22 mouse cellular contexts compared by ENCODE assay signal in genomic region chr13:42056712-42057332, GRCm38 (mm10). TPM values are rescaled to one million over a fixed set of nuclear protein-coding genes. Genes with fewer than 3 reads are reported as not detected.
DNase-seq lines count a peak whose midpoint lies in the region; ATAC-seq and TF ChIP-seq lines count a peak whose summit lies in the region.
"Had no signal": no experiment of that assay in that cellular context is flagged by ENCODE, and none has a peak within 500 bp of the region (broad histone marks: within the 10 kb centered on the region; RNA-seq: fewer than 3 reads in every experiment).

No protein-coding gene starts in this region.

- H3K79me2 ChIP-seq in MEL (ENCODE audit: control insufficient read depth, insufficient read depth, low read length, poor library complexity) = peaks cover 3% of the 10 kb centered on the region; the same call in 1 of the 2 replicates

- no peak for TF ChIP-seq POLR2A in MEL (IDR thresholded peaks at IDR 0.05; ENCODE audit: control insufficient read depth in 1 of 2, insufficient read depth in 1 of 2, low read depth in 1 of 2, low read length in 2 of 2, poor library complexity in 1 of 2)

- TF ChIP-seq EP300 in MEL (IDR thresholded peaks at IDR 0.05; ENCODE audit: low read depth in 1 of 2, low read length in 2 of 2) = peak; percentile 47 to 62

- H3K9me3 ChIP-seq in hindbrain, postnatal 0 days (ENCODE audit: low read length) = no peaks in the 10 kb centered on the region
- H3K9me3 ChIP-seq in hindbrain, embryonic 13.5 days = no peaks in the 10 kb centered on the region
- no peaks in the 10 kb centered on the region for H3K9me3 ChIP-seq in megakaryocyte, embryonic 14.5 days
- H3K9me3 ChIP-seq in MEL (replicated peaks; ENCODE audit: insufficient read depth, low read length) = no peaks in the 10 kb centered on the region
- H3K9me3 ChIP-seq: embryonic facial prominence, embryonic 10.5 days; forebrain, embryonic 13.5 days; G1E; heart, embryonic 15.5 days; hindbrain, embryonic 10.5 days; hindbrain, embryonic 15.5 days had no signal

- peak; percentile 11; the same call in 1 of the 2 replicates for TF ChIP-seq CTCF in hindbrain, postnatal 0 days (IDR thresholded peaks at IDR 0.05; ENCODE audit: low read depth)
- peak in 1 of 3 experiments; percentile 49; a peak in 2 of 6 replicates for TF ChIP-seq CTCF in MEL (IDR thresholded peaks at IDR 0.05 in 2 of 3, conservative IDR thresholded peaks at IDR 0.05 in 1 of 3; ENCODE audit: control insufficient read depth in 1 of 3, insufficient read depth in 1 of 3, low read depth in 2 of 3, low read length in 3 of 3, poor library complexity in 1 of 3, severe bottlenecking in 1 of 3)

- peak; percentile 36 for TF ChIP-seq RAD21 in MEL (IDR thresholded peaks at IDR 0.05; ENCODE audit: low read depth, low read length)

- H3K36me3 ChIP-seq in hindbrain, postnatal 0 days (ENCODE audit: insufficient read depth, low read length) = peaks cover 10% of the 10 kb centered on the region
- H3K36me3 ChIP-seq in hindbrain, embryonic 13.5 days = peaks cover 33% of the 10 kb centered on the region
- peaks cover 68% of the 10 kb centered on the region for H3K36me3 ChIP-seq in megakaryocyte, embryonic 14.5 days (replicated peaks; ENCODE audit: low read length)
- peaks cover 0 to 24% of the 10 kb centered on the region in 2 experiments; a peak in 3 of 4 replicates for H3K36me3 ChIP-seq in MEL (ENCODE audit: control insufficient read depth in 1 of 2, insufficient read depth in 2 of 2, low read length in 2 of 2)

- 98% methylated on average over 2 of the region's 2 CpGs for whole genome bisulfite sequencing in hindbrain, postnatal 0 days
- WGBS in hindbrain, embryonic 13.5 days = 96% methylated on average over 2 of the region's 2 CpGs

- no peak overlapping the region for H3K4me2 ChIP-seq in hindbrain, postnatal 0 days (ENCODE audit: low read depth, low read length)
- H3K4me2 ChIP-seq in hindbrain, embryonic 13.5 days = no peak overlapping the region
- H3K4me2 ChIP-seq: forebrain, embryonic 13.5 days; heart, embryonic 11.5 days; heart, embryonic 15.5 days; hindbrain, embryonic 15.5 days had no signal

- no peak overlapping the region for H3K27ac ChIP-seq in hindbrain, postnatal 0 days
- no peak overlapping the region for H3K27ac ChIP-seq in hindbrain, embryonic 13.5 days
- H3K27ac ChIP-seq in MEL (ENCODE audit: control insufficient read depth, low read depth, low read length) = no peak overlapping the region; the same call in 1 of the 2 replicates
- H3K27ac ChIP-seq: embryonic facial prominence, embryonic 10.5 days; forebrain, embryonic 13.5 days; gastrocnemius, adult 2 months; heart, embryonic 15.5 days; hindbrain, embryonic 10.5 days; hindbrain, embryonic 15.5 days had no signal

- ATAC-seq in hindbrain, postnatal 0 days = no peak
- no peak for ATAC-seq in hindbrain, embryonic 13.5 days (ENCODE audit: low FRiP score)
- ATAC-seq in megakaryocyte, adult 5-6 weeks (ENCODE audit: poor library complexity, severe bottlenecking) = no peak
- ATAC-seq: forebrain, embryonic 13.5 days; forebrain, postnatal 0 days had no signal

- no peaks in the 10 kb centered on the region; the same call in 1 of the 2 replicates for H3K4me1 ChIP-seq in hindbrain, postnatal 0 days (ENCODE audit: insufficient read depth, low read length)
- H3K4me1 ChIP-seq in hindbrain, embryonic 13.5 days (replicated peaks) = peaks cover 19% of the 10 kb centered on the region
- H3K4me1 ChIP-seq in megakaryocyte, embryonic 14.5 days = peaks cover 87% of the 10 kb centered on the region
- peaks cover 7 to 18% of the 10 kb centered on the region in 2 experiments for H3K4me1 ChIP-seq in MEL (ENCODE audit: control insufficient read depth in 1 of 2, insufficient read depth in 2 of 2, low read length in 2 of 2)

- H3K27me3 ChIP-seq in hindbrain, postnatal 0 days (ENCODE audit: insufficient read depth, low read length) = no peaks in the 10 kb centered on the region
- no peaks in the 10 kb centered on the region for H3K27me3 ChIP-seq in hindbrain, embryonic 13.5 days
- H3K27me3 ChIP-seq in megakaryocyte, embryonic 14.5 days (replicated peaks) = no peaks in the 10 kb centered on the region
- H3K27me3 ChIP-seq in MEL (ENCODE audit: control insufficient read depth in 1 of 2, insufficient read depth in 2 of 2, low read length in 2 of 2) = no peaks in the 10 kb centered on the region
- H3K27me3 ChIP-seq: forebrain, embryonic 13.5 days; heart, embryonic 15.5 days; hindbrain, embryonic 15.5 days had no signal

- no peak for DNase-seq in hindbrain, postnatal 0 days (ENCODE audit: low spot score)
- DNase-seq in MEL (ENCODE audit: low read depth, low spot score) = peak; percentile 78
- no peak for DNase-seq in T-cell, adult 2 months (ENCODE audit: low spot score)
- DNase-seq in kidney, postnatal 4 days = no peak
- DNase-seq: adrenal gland, adult 2 months; adrenal gland, postnatal 36 days; cerebellum, adult 2 months; cerebellum, postnatal 10 days; forebrain, postnatal 0 days; gastrocnemius, adult 2 months; gastrocnemius, postnatal 25 days; kidney, adult 11 months had no signal

- H3K4me3 ChIP-seq in hindbrain, postnatal 0 days (ENCODE audit: low read length) = no peak overlapping the region
- no peak overlapping the region for H3K4me3 ChIP-seq in hindbrain, embryonic 13.5 days
- peak overlapping the region; percentile 47 for H3K4me3 ChIP-seq in megakaryocyte, embryonic 14.5 days (replicated peaks)
- H3K4me3 ChIP-seq in MEL (ENCODE audit: control insufficient read depth in 1 of 2, insufficient read depth in 1 of 2, low read depth in 2 of 2, low read length in 2 of 2) = no peak overlapping the region
- H3K4me3 ChIP-seq: embryonic facial prominence, embryonic 10.5 days; forebrain, embryonic 13.5 days; gastrocnemius, adult 2 months; heart, embryonic 15.5 days; hindbrain, embryonic 10.5 days; hindbrain, embryonic 15.5 days had no signal

- H3K9ac ChIP-seq in hindbrain, postnatal 0 days (replicated peaks; ENCODE audit: low read length) = no peak overlapping the region
- no peak overlapping the region for H3K9ac ChIP-seq in hindbrain, embryonic 13.5 days
- no peak overlapping the region for H3K9ac ChIP-seq in MEL (ENCODE audit: control insufficient read depth, low read depth, low read length, poor library complexity, severe bottlenecking)
- H3K9ac ChIP-seq: forebrain, embryonic 13.5 days; forebrain, postnatal 0 days; heart, embryonic 15.5 days; hindbrain, embryonic 15.5 days had no signal

TF ChIP-seq in MEL, 35 proteins besides CTCF, POLR2A, EP300 and RAD21 (continues in another document):
- TF ChIP-seq ZC3H11A (IDR thresholded peaks at IDR 0.05; ENCODE audit: low read depth, low read length) (0 out of 2 replicates have a peak, but pooled peaks have one; percentile 11), E2F4 (IDR thresholded peaks at IDR 0.05; ENCODE audit: borderline replicate concordance, low read depth, low read length) (no peak), ELF1 (IDR thresholded peaks at IDR 0.05; ENCODE audit: low read depth, low read length) (peak; percentile 42; the same call in 1 of the 2 replicates), TBP (IDR thresholded peaks at IDR 0.05; ENCODE audit: low read depth, low read length) (no peak), ZNF384 (IDR thresholded peaks at IDR 0.05; ENCODE audit: low read depth, low read length) (no peak), USF1 (IDR thresholded peaks at IDR 0.05; ENCODE audit: low read depth, low read length) (peak; percentile 42; the same call in 1 of the 2 replicates), GATA1 (IDR thresholded peaks at IDR 0.05; ENCODE audit: low read depth, low read length) (no peak), UBTF (IDR thresholded peaks at IDR 0.05; ENCODE audit: borderline replicate concordance, insufficient read depth, low read depth, low read length) (no peak), GABPA (IDR thresholded peaks at IDR 0.05; ENCODE audit: low read depth, low read length) (no peak), USF2 (IDR thresholded peaks at IDR 0.05; ENCODE audit: borderline replicate concordance in 1 of 2, insufficient read depth in 1 of 2, low read depth in 1 of 2, low read length in 2 of 2) (no peak), SMC3 (IDR thresholded peaks at IDR 0.05; ENCODE audit: low read depth, low read length) (peak; percentile 42), BHLHE40 (IDR thresholded peaks at IDR 0.05; ENCODE audit: borderline replicate concordance, low read depth, low read length) (no peak), NRF1 (IDR thresholded peaks at IDR 0.05; ENCODE audit: insufficient read depth, low read depth, low read length, poor library complexity, severe bottlenecking) (no peak), KAT2A (conservative IDR thresholded peaks at IDR 0.05; ENCODE audit: low read depth, low read length) (no peak), MYC (IDR thresholded peaks at IDR 0.05; ENCODE audit: low read depth, low read length) (0 out of 2 replicates have a peak, but pooled peaks have one; percentile 51), MAZ (IDR thresholded peaks at IDR 0.05; ENCODE audit: low read depth, low read length) (no peak), TAL1 (IDR thresholded peaks at IDR 0.05; ENCODE audit: low read length) (peak; percentile 59), RCOR1 (IDR thresholded peaks at IDR 0.05; ENCODE audit: low read depth, low read length) (no peak), ZKSCAN1 (IDR thresholded peaks at IDR 0.05; ENCODE audit: low read depth, low read length) (no peak), NELFE (IDR thresholded peaks at IDR 0.05; ENCODE audit: low read depth, low read length) (no peak), SIN3A (IDR thresholded peaks at IDR 0.05; ENCODE audit: low read length) (no peak), TCF12 (IDR thresholded peaks at IDR 0.05; ENCODE audit: low read depth, low read length) (peak; percentile 23), CHD2 (IDR thresholded peaks at IDR 0.05; ENCODE audit: low read length) (no peak), POLR2AphosphoS5 (IDR thresholded peaks at IDR 0.05; ENCODE audit: borderline replicate concordance, low read depth, low read length) (no peak), CHD1 (IDR thresholded peaks at IDR 0.05; ENCODE audit: low read depth, low read length) (no peak), MYB (IDR thresholded peaks at IDR 0.05; ENCODE audit: low read depth, low read length) (no peak), MAX (IDR thresholded peaks at IDR 0.05; ENCODE audit: low read length) (no peak)

RNA-seq across cellular contexts. Expression of gene Hivep1, which starts 5.0 kb away (rescaled TPM):
- 36.9 and 41.5 TPM in 2 replicates for total RNA-seq in hindbrain, postnatal 0 days (2014; rRNA removed)
- polyA plus RNA-seq in hindbrain, postnatal 0 days (2015; fragmentation: Nextera tagmentation; extraction: Ambion mirVana) = 20.1 and 20.3 TPM in 2 replicates
- polyA plus RNA-seq in hindbrain, embryonic 13.5 days (2015; fragmentation: Nextera tagmentation; extraction: Ambion mirVana) = 19.2 and 21.1 TPM in 2 replicates
- polyA plus RNA-seq in megakaryocyte, embryonic 14.5 days (2012; ENCODE audit: insufficient read depth, low replicate concordance) = 38.2 and 122 TPM in 2 replicates
- 35.4 and 50.6 TPM in 2 replicates for total RNA-seq in megakaryocyte, adult 5-6 weeks (2015)
- 8.0 and 16.3 TPM in 2 replicates for total RNA-seq in megakaryocyte, adult 5-6 weeks (2017)
- 2.2 and 3.9 TPM in 2 replicates for total RNA-seq in MEL (2012; rRNA removed)
- polyA plus RNA-seq in MEL (2012; ENCODE audit: insufficient read depth in 1 of 2, insufficient read length in 2 of 2, low read depth in 1 of 2, low replicate concordance in 2 of 2, missing spikeins in 1 of 2) = 10 to 100 TPM in 1 of 2 experiments, not detected in 1; 15.9 TPM
